Mouse (Mus musculus) T-helper 2 cell (primary cell): Measurements from ENCODE around the gene Carns1.

Experiments
- in situ Hi-C: fragments of 300-600 bp; cut with MboI, MseI; formaldehyde crosslinking; loops from one replicate; pipeline ENCODE4 v1.15.1; 2025; ENCODE audit warnings: high pct_unique_total_duplicates

Gene Carns1

DNA sequence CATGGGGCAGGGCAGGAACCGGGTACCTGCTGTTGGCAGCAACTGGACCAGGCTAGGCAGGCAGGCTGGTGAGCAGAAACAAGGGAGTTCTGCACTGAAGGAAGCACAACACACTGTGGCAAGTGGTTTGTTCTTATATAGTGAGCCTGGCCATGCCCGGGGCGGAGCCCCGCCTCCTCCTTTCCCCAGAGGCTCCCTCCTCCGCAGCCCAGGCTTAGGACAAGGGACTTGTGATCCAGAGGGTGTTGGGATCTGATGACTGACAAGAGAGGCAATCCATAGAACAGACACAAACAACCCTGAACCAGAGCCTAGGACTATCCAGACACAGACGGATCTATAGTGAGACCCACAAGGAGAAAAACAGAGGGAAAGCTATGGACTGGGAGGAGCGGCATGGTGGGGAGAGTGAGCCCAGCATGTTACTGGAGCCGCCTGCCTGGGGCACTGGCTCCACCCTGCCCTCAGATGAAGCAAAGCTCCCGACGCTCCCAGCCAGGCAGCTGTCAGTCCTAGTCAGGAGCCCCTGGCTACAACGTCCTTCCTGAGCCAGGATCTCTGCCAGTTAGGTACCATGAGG, at the start of gene Carns1:
TSS of gene Carns1 (minus strand) at position 112 of the 580 bp plus-strand sequence.
- in situ Hi-C loops = no loop called here

DNA sequence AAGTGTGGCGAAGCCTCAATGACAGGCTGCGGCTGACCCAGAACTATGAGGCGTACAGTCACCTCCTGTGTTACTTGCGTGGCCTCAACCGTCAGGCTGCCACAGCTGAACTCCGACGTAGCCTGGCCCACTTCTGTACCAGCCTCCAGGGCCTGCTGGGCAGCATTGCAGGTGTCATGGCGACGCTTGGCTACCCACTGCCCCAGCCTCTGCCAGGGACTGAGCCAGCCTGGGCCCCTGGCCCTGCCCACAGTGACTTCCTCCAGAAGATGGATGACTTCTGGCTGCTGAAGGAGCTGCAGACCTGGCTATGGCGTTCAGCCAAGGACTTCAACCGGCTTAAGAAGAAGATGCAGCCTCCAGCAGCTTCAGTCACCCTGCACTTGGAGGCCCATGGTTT, 46.9 kb upstream of the Carns1 start:
- in situ Hi-C loops = no loop called here

- in situ Hi-C loops = no loop called here
Measured at GRCm38 (mm10) chr19:4220957-4221743, 45.9 kb upstream of the Carns1 start.

- in situ Hi-C loops = no loop called here
Measured at GRCm38 (mm10) chr19:4220416-4220815, 45.1 kb upstream of the Carns1 start.

- in situ Hi-C loops = no loop called here
Measured at GRCm38 (mm10) chr19:4219943-4220342, 44.7 kb upstream of the Carns1 start.

GRCm38 (mm10) chr19:4218784-4219183, 43.5 kb upstream of the Carns1 start:
- in situ Hi-C loops = no loop called here

DNA sequence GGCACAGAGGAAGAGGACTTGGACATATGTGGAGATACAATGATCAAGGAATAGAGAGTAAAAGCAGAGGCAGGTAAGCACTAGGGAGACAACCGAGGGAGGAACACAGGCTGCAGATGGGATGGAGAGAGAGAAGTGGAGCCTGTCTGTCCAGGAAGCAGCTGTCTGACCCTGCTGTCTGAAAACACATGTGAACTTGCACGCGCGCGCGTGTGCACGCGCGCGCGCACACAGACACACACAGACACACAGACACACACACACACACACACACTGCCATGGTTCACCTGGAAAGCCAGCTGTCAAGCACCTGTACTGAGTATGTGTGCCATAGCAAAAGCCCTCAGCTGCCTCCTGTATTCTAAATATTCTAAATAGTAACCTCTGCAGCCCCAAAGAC, 43.0 kb upstream of the Carns1 start:
- in situ Hi-C loops = no loop called here

DNA sequence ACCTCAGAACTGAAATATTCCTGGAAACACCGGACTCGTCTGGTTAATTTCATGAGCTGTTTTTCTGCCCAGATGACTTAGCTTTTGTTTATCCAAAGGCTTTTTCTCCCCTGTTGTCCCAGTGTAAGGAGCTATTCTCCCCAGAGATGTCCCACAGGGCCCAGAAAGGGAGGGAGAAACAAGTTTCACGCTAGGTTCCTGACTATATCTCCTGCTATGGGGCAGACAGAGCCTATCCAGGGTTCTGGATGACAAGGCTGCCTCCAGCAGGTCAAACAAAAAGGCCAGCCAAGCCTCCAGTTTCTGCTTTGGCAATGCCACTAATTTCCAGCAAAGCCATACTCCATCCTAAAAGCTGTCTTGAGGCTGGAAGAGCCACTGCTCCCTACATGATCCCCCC, 42.6 kb upstream of the Carns1 start:
- in situ Hi-C loops = no loop called here

DNA sequence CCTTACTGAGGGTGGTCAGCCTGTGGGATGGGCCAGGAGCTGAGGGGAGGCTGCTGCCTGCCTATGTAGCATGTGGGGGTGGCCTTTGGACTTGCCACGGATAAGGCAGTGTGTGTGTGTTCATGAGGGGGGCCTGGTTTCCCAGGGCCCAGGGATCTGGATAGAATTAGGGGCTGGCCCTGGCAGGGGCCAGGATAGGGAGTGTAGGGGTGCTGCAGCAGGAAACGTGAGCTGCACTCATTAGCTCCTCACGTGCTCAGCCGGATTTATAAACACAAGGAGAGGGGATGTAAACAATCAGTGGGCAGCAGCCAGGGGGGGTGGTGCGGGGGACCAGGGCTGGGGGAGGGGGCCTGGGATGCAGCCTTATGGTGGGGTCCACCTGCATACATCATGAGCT, 41.9 kb upstream of the Carns1 start:
- in situ Hi-C loops = no loop called here

- in situ Hi-C loops = no loop called here
Measured at GRCm38 (mm10) chr19:4216041-4216685, 40.9 kb upstream of the Carns1 start.

DNA sequence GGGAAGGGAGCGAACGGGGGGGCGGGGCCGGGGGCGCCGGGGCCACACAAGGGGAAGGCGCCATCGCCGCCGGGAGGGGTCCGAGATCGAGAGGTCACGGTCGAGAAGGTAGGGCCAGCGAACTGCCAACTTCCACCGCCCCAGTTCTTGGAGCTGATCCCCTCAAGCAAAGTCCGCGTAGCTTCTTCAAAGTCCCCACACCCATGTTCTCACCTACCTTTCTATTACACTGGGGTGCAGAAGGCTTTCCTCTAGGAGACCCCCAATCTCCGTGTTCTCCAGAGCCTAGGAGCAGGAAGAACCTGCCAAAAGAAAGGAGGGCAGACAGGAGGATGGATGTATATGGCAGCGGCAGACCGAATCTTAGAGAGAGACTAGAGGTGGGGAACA, 40.2 kb upstream of the Carns1 start:
- in situ Hi-C loops = no loop called here

DNA sequence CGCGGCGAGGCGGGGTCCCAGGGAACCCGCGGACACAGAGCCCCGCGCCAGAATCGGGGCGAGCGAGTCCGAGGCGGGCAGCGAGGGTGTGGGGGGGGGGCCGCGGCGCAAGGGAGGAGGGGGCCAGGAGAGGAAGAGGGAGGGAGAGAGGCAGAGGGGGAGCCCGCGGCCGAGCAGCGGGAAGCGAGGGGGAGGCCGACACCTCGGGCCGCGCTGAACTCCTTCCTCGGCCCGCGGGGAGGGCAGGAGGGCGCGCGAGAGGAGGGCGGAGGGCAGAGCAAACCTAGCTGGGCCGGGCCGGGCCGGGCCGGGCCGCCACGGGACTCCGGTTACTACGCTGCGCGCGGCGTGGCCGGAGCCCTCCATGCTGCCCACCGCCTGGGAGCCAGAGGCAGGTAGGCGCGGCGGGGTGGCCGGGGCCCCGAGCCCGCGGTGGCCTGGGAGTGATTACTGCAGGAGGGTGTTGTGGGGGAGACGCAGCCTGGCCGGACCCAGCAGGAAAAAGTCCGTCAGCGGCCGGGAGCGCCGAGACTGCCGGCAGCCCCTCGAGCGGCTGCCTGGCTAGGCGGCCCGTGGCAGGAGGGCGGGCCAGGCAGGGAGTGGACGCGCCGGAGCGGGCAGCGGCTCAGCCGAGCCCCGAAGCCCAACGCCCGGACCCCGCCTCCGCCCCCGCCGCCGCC, 39.6 kb upstream of the Carns1 start:
- in situ Hi-C loops = no loop called here

- in situ Hi-C loops = no loop called here
Measured at GRCm38 (mm10) chr19:4214071-4214770, 38.9 kb upstream of the Carns1 start, which contains the start of the genes Clcf1 and AC109138.7. Gene Clcf1, plus strand, starts transcription at chr19:4214238. Gene AC109138.7, plus strand, starts transcription at chr19:4214357.

DNA sequence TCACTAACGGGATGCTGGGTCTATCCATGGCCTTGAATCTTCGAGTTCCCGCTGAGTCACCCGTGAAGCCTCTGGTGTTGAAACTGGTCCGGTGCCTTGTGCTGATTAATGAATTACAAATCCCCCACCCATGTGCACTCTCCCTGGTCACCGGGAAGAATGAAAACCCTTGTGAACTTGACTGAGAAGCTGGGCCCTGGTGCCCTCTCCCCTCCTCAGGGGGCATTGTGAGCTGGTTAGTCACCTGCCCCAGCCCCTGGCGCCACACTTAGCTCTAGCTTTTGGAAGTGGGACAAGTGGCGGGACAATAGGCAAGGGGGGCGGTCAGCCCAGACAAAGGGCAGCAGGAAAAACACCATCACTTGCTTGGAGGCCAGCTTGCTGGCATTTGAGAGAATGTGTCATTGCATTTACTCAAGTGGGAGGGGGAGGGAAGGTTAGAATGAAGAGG, 38.3 kb upstream of the Carns1 start:
- in situ Hi-C loops = no loop called here

GRCm38 (mm10) chr19:4211891-4212588, 36.8 kb upstream of the Carns1 start:
- in situ Hi-C loops = no loop called here

GRCm38 (mm10) chr19:4208563-4208962, 33.3 kb upstream of the Carns1 start:
- in situ Hi-C loops = loop anchor here (5.0 kb wide), 1 partner anchor 39 kb away; no protein-coding TSS in a partner anchor

- in situ Hi-C loops = loop anchor here (5.0 kb wide), 1 partner anchor 40 kb away; no protein-coding TSS in a partner anchor
Measured at GRCm38 (mm10) chr19:4206971-4207370, 31.7 kb upstream of the Carns1 start.

DNA sequence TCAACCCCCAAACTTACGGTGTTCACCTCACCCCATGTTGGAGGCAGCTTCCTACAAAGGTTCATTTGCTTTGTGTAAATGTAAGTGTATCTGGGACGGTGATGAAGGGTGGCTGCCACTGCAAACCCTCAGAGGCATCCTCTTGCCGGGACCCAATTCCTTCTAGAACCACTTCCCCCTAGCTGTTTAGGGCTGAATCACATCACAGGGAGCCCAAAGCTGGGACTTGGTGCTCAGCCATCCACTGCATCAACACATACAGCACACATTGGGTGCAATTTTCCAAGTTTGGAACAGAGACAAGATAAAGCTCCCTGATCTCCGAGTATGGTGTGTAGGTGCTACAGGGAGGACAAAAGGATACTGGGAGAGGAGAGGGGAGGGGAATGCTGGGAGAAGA, 29.6 kb upstream of the Carns1 start:
- in situ Hi-C loops = loop anchor here (5.0 kb wide), 1 partner anchor 42 kb away; no protein-coding TSS in a partner anchor

DNA sequence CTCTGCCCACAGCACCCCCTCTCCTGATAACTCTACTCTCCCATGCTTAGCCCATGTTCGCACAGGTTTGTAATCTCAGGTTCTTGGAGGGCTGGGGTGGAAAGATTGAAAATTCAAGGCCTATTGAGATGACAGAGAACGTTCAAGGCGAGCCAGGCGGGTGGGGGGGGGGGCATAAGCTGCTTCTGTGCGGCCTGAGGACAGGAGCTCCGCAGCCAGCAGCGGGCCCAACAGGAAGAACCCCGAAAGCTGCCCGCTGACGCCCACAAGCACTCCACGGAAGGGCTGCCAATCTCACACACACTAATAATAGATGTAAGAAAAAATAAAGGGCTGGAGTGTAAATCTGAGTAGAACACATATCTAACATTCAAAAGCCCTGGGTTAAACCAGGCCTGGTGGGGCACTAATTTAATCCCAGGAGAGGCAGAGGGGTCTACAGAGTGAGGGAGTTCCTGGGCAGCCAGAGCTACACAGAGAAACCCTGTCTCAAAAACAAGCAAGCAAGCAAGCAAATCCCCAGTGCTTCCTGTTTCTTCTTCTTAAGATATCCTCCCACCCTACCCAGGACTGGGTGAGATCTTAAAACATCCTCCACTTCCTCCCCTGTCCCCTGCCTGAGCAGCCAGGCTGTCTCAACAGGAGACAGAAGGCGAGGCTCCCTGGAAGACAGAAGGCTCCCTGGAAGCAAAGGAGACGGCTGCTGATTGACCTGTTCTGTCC, 28.5 kb upstream of the Carns1 start:
- in situ Hi-C loops = no loop called here

GRCm38 (mm10) chr19:4203148-4203547, 27.9 kb upstream of the Carns1 start:
- in situ Hi-C loops = no loop called here
